Mouse (Mus musculus) cortical plate, adult 2 months (tissue): ENCODE data around the gene Begain. TPM values are rescaled to one million over a fixed set of nuclear protein-coding genes. Genes with fewer than 3 reads are reported as not detected.

Experiments used
- H3K27ac ChIP-seq: fragments of 200-500 bp; 2 replicates; pipeline ENCODE4 v1.5.1; 2012; ENCODE audit warnings: low read length, control low read depth, inconsistent platforms; ENCODE audit not compliant: insufficient read depth
- H3K4me1 ChIP-seq: fragments of 200-500 bp; 2 replicates; pipeline ENCODE4 v1.6.1; 2011; ENCODE audit warnings: low read length; ENCODE audit not compliant: control insufficient read depth, insufficient read depth
- H3K4me3 ChIP-seq: fragments of 200-500 bp; 2 replicates; pipeline ENCODE4 v1.5.1; 2011; ENCODE audit warnings: mild to moderate bottlenecking, low read length, control low read depth; ENCODE audit not compliant: insufficient read depth
- CTCF ChIP-seq: fragments of 200-500 bp; IDR thresholded peaks from 2 replicates; pipeline ENCODE4 v1.5.1; 2011; ENCODE audit warnings: mild to moderate bottlenecking, control low read depth, low read length; ENCODE audit not compliant: insufficient read depth; ENCODE audit errors: extremely low read depth
- POLR2A ChIP-seq: fragments of 200-500 bp; IDR thresholded peaks from 2 replicates; pipeline ENCODE4 v1.6.1; 2011; ENCODE audit warnings: mild to moderate bottlenecking, low read length, control low read depth; ENCODE audit not compliant: insufficient read depth; ENCODE audit errors: extremely low read depth
- polyA plus RNA-seq: library from polyadenylated mRNA; depleted of rRNA; stranded (reverse); fragments of >200 nt; gene quantifications from 2 replicates; pipeline ENCODE4 v1.2.3, GENCODE M21; 2012

The Begain gene
- polyA plus RNA-seq, 1 experiment: 158 TPM

- Histone ChIP-seq H3K27ac (no peak overlapping the region), H3K4me3 (no peak overlapping the region), H3K4me1 (no peaks in the 10 kb centered on the region)
- TF ChIP-seq CTCF (no peak), POLR2A (no peak)
Measured at GRCm38 (mm10) chr12:109086111-109086510, 18.1 kb upstream of the Begain start.

GRCm38 (mm10) chr12:109085674-109086073 is 17.7 kb upstream of the Begain start:
- no peaks in the 10 kb centered on the region for H3K4me1 ChIP-seq
- H3K4me3 ChIP-seq: no peak overlapping the region
- TF ChIP-seq CTCF (no peak), POLR2A (no peak)
- H3K27ac ChIP-seq: no peak overlapping the region

- Histone ChIP-seq H3K4me3 (no peak overlapping the region), H3K27ac (no peak overlapping the region), H3K4me1 (no peaks in the 10 kb centered on the region)
- TF ChIP-seq CTCF (no peak), POLR2A (no peak)
Measured at GRCm38 (mm10) chr12:109085046-109085445, 17.0 kb upstream of the Begain start.

- Histone ChIP-seq H3K4me1 (no peaks in the 10 kb centered on the region), H3K27ac (no peak overlapping the region), H3K4me3 (no peak overlapping the region)
- no peak for TF ChIP-seq POLR2A
- TF ChIP-seq CTCF: no peak
Measured at GRCm38 (mm10) chr12:109083476-109083875, 15.5 kb upstream of the Begain start.

DNA sequence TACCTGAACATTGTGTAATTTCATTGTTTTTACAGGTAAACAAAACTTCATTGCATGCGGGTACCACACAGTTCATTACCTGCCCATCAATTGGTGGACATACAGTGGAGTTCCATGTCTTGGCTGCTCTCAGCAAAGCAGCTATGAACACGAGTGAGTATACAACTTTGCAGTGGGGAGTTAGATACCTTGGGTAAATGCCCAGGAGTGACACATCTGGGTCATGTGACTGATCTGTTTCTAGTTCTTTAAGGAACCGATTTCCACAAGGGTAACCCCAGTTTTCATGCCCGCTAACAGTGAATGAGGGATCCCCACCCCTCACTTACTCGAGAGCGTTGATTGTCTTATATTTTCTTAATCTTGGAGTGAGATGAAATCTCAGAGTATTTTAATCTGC is 9.0 kb upstream of the Begain start:
- no peak overlapping the region for H3K27ac ChIP-seq
- TF ChIP-seq CTCF: no peak
- H3K4me1 ChIP-seq: no peaks in the 10 kb centered on the region
- H3K4me3 ChIP-seq: no peak overlapping the region

DNA sequence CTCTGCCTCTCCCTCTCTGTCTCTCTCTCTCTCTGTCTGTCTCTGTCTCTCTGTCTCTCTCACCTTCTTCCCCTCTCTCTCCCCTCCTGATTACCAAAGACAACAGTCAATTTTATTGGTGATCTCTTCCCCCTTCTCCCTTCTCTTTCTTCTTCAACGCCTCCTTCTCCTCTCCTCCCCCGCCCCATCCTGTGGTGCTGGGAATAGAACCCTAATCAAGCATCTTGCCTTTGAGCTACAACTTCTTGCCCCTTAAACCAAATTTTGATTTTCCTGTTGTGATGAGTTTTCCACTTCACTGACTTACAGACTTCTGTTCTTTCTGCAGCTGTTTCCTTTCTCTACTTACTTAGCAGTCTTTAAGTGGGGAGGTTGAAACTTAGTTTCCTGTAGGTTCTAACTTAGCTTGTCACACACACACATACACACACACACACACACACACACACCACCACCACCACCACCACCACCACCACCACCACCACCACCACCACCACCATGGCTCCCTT is 6.8 kb upstream of the Begain start:
- TF ChIP-seq CTCF (no peak), POLR2A (no peak)
- Histone ChIP-seq H3K4me1 (no peaks in the 10 kb centered on the region), H3K4me3 (no peak overlapping the region), H3K27ac (no peak overlapping the region)

- Histone ChIP-seq H3K4me1 (no peaks in the 10 kb centered on the region), H3K4me3 (no peak overlapping the region)
- TF ChIP-seq POLR2A: no peak
- no peak for TF ChIP-seq CTCF
Measured at GRCm38 (mm10) chr12:109074106-109074505, 6.1 kb upstream of the Begain start.

GRCm38 (mm10) chr12:109071248-109071647 is 3.2 kb upstream of the Begain start:
- Histone ChIP-seq H3K4me3 (no peak overlapping the region), H3K4me1 (no peaks in the 10 kb centered on the region), H3K27ac (no peak overlapping the region)
- TF ChIP-seq POLR2A (no peak), CTCF (no peak)

More at GRCm38 (mm10) chr12:109074106-109074505, 6.1 kb upstream of the Begain start:
- H3K27ac ChIP-seq: no peak overlapping the region

DNA sequence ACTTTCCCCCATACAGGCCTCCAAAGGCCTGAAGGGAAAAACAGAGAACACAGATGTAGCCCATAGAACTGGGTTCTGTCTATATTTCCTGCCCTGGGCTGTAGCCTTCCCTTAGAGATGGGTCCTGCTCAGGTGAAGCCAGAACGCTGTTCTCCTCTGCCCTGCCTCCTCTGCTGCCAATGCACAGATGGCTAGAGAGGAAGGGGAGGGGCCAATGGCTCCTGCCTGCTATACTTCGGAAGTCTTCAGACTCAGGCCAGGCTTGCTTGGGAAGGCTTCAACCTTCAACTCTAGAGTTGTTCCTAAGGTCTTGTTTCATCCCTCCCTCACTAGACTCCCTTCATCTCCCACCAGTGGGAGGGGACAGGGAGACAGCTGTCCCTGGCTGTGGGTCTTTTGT is 1.7 kb upstream of the Begain start:
- no peak overlapping the region for H3K27ac ChIP-seq
- H3K4me1 ChIP-seq: no peaks in the 10 kb centered on the region
- H3K4me3 ChIP-seq: no peak overlapping the region
- TF ChIP-seq POLR2A (no peak), CTCF (no peak)

DNA sequence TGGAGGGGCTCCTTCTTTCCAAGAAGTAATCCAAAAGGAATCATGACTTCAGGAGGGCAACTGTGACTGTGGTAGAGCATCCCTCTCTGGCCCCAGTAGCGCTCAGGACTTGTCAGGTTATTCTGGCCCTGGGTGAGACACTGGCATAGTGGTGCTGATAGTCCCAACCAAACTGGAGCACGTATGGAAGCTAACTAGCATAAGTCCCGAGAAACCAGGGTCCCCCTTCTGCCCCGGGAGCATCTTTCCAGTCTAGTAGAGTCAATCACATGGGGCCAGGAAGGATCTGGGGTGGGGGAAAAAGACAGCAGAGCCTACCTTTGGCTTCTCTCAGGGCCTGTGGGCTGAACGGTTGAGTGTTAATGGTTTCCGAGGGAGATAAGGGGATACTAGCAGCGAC is 721 bp upstream of the Begain start:
- no peak overlapping the region for H3K27ac ChIP-seq
- H3K4me3 ChIP-seq: peak overlapping the region; percentile 50

More for the DNA sequence above, 721 bp upstream of the Begain start:
- TF ChIP-seq CTCF: no peak
- no peak for TF ChIP-seq POLR2A
- no peaks in the 10 kb centered on the region for H3K4me1 ChIP-seq
